Mouse (Mus musculus) lung, postnatal 25 days (tissue): Measurements from ENCODE around the gene Gm21905.

ENCODE experiments used
- DNase-seq: peaks from one replicate; pipeline ENCODE4 v3.0.0; 2022; ENCODE audit warnings: low spot score

Gene Gm21905

DNA sequence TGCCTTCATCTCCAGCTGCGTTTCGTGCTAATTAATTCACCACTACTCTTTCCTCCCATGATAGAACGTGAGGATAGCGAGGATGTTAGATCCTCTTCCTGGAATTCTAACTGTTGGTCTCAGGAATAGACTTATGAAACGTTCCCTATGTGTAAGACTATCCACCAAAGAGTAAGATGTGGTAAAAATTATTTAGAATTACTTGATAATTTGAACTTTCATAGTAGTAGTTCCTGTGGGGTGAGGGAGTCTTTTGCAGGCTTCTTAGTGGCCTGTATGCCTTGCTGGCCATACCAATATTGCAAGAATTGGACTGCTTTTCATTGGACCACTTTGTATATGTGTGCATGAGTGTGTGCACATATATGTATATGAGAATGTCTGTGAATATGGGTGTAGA is at the start of gene Gm21905:
Gene Gm21905 (minus strand): TSS at position 101 of the 400 bp plus-strand sequence.
- no peak for DNase-seq

DNA sequence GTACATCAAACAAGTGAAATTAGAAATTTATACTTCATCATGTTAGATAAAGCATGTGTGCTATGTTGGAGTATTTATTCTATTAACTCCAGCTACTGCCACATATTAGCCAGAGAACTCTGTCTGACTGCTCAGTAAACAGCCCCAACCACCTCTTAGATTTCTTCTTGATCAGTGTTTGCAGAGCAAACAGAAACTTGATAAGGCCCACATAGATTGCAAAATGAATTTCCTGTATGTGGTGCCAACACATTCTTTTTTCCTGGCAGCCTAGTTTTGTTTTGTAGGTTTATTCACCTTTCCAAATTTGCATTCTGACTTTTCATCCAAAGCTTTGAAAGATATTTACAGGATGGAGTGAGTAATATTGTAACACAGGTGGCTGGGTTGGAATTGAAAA is 44.2 kb upstream of the Gm21905 start:
- DNase-seq: peak; percentile 78

DNA sequence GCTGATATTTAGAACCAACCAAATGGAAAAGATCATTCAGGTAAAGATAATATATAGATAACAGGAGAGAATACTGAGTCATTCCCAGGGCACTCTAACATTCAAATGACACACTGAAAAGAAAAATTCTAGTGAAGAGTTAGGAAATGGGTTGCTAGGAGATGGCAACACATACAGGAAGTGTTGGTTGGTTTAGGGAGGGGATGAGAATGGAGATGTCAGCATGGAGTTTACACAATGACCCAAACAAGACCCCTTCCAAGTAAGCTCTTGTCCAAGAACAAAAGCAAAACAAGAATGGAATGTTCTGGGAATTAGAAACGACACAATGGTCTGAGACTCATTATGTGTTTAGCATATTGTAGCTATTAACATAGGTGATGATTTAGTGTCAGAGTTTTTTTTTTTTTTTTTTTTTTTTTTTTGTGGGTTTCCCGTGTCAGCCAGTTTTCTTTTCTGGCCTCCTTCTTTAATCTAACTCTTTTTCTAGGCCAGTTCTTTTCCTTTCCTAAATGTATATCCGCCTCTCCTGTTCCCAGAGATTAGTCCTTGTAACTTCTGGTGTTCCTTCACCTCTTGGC is 35.8 kb upstream of the Gm21905 start:
- peak; percentile 24 for DNase-seq

DNA sequence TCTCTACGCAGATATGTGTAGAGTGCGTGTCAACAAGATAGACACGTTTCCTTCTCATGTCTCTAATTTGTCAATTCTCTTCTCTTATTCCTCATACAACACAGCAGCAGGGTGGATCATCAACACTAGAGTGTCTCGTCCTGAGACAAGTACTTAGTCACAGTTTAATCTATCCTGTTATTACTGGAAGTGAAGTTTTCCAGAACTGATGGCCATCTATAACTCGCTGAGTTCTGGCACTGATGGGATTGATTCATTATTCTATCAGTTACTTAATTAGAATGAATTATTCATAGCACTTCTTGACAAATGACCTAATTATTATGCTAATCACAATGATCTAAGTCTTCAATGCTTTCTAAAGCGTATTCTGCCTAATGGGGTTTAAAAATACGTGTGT is 23.3 kb upstream of the Gm21905 start:
- DNase-seq: no peak

DNA sequence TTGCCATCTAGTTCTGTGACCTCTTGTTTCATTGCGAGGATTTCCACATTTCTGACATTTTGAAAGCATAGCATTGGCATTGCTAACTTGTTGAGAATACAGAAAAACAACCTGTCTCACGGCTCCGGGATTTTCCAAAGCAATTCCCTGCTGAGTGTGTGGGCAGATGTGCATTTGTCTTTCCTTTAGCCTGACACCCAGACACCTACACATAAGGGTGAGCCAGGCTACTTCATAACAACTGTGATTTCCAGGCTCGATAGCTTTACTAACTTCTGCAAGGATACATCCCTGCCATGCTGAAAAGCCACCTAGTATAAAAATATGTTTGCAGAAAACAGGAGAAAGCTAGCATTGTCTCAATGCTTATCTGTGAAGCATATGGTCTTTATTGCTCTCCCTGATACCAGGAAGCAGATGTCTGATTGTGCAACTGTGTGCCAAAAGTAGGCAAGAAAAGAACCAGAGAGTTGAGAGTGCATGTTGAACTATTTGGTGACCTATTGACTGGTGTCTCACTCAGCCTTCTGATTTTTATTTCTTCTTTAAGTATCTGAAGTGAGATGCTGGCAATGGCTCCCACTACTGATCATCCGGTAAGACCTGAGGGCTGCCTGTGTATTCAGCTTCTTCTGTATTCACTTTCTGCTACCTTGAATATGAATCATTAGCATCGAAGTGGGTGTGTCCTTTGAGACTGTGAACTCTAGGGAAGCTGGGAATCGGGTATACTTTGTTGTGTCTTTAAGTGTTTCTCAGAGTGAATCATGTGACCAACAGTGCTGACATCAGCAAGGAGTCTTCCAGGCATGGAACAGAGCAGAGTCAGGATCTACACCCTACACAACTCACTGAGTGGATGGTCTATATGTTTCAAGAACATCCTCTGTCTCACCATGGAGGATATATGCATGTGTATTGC is 15.7 kb upstream of the Gm21905 start:
- DNase-seq: no peak

DNA sequence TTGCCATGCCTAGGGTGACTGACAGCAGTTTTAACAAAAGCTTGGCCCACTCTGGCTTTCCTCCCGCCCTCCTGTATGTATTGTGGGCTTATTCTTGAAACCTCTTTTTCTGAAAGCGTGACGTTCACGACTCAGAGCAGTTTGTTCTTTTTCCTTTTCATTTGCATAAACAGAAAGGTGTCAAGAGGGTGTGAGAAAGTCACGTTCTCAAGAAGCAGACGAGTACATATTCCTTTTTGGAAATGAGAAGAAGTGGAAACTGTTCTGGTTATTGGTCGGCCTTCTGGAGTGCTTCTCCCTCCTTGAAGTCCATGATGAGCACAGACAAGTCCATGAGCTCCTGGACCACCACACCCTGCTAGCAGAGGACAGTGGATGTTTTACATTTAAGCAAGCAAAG is 9.3 kb upstream of the Gm21905 start:
- DNase-seq: no peak

DNA sequence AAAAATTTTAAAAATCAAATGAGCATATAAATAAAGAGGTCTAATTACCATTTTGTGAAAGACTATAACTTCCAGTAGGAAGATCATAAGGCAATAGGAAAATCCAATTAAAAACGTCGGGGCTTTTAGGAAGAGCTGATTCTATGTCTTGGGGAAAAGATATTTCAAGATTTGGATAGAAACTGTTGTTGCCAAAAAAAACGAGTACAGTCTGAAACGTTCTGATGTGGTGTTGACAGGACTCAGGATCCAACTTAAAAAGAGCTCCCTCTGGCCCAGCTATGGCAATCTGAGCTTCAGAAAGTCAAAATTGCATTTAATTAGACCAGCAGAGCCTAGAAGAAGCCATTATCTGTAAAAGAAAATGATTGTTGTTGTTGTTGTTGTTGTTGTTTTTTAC is 7.9 kb upstream of the Gm21905 start:
- DNase-seq: no peak

DNA sequence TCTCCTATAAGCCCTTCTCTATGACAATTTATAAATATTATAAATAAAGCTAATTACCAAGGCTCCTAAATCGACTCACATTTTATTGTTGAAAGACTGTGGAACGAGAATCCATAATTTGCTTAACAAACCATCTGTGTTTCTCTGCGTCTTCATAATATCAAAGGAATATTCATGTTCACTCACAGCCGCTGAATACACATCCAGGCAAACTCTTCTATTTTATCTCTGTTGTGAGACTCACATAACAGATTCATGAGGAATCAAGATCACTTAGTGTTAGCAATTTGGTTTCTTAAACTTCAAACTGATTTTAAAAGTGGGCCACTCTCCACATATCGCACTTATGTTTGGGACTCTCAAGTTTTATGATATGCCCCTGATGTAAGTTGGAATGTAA is 1.9 kb upstream of the Gm21905 start:
- no peak for DNase-seq

DNA sequence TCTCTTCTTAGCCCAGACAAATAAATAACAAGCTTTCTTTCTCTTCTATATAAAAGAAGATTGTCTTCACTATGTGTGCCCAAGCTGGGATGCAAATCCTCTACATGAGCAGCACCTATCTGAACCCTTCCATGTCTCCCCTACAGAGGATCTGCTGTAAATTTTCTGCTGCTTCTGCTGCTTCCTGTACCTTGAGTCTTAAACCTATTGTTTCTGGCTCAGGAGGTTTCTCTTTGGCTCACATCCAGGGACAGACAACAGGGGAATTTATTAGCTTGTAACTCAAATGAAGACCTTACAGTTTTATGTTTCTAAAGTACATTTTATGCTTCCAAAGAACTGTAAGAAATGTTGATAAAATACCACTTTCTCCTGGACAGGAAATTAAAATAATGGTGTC is 785 bp upstream of the Gm21905 start:
- DNase-seq: no peak

DNA sequence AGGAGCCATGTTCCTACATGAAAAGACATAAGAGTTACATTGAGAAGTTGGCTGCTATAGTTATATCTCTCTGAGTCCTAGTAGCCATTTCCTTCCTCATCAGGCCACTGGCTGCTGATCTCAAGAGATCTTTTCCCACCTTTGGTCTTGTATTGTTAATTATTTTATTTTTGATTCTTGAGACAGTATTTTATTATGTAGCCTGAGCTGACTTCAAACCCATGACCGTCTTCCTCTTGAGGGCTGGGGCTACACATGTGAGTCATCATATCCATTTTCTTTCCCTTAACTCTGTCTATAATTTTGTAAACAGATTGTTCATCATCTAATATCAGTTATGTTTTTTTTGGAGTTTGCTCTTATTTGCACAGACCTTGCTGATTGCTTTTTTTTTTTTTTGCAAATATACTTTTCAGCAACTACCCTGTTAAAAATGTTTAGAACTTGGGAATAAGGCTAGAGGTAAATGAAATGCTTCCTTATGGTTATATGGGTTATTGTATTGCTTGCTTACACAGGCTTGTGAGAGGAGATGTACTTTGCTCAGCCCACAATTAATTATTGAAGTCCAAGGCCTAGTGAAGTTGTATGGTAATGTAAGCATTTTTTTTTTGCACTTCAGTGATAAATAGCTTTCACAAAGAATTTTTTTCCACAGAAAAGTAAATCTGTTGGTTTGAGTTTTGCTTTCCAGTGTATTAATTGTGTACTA is 2.0 kb downstream of the Gm21905 start:
- DNase-seq: no peak

DNA sequence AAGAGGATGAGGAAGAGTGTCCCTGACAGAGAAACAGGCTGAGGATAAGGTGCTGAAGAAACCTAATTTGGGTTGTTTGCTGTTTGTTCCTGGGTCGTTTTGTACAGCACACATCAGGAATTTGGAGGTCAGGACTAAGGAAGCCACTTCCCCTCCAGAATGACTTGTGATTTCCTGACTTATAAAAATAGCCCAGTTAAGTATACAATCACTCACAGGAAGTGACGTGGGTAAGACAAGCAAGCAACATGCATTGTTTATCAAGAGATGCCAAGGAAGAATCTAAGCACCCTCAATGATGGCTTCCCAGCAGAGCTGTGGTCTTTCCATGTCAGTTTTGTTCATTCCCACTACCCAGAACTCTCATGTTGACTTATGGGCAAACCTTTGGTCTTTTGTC is 3.0 kb downstream of the Gm21905 start:
- peak; percentile 62 for DNase-seq

DNA sequence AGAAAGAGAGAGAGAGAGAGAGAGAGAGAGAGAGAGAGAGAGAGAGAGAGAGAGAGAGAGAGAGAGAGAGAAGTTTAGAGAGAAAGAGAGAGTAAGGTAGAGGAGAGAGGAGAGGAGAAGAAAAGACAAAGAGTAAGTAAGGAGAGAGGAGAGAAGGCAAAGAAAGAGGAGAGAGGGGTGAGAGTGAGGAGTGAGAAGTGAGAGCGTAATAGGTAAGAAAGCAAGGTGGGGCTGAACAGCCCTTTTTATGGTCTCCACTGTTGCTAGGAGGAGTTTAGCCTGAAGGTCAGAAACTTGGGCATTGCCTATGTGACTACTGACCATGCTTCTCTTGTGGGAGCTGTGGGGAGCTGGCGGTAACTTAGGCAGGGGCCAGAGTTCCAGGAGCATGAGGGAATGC is 4.9 kb downstream of the Gm21905 start, which contains the start of gene Gm5108:
Gene Gm5108 (plus strand): TSS at position 301 of the 400 bp plus-strand sequence.
- no peak for DNase-seq

DNA sequence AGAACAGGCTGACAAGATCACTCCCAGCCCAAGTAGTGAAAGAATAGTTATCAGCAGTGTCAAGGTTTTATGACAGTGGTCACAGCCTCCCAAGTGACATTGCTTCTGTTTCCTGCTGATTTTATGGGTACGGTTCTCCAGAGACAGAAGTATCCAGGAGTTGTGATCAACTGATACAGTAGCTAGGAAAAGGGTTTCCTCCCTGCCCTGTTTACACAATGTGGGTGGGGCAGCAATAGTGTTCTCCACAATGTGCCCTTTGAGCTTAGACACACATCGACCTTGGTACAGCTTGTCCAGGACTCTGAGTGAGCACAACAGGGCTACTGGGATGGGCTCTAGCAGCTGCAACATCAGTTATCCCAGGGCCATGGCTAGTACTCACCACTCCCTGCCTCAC is 14.6 kb downstream of the Gm21905 start:
- peak; percentile 58 for DNase-seq

DNA sequence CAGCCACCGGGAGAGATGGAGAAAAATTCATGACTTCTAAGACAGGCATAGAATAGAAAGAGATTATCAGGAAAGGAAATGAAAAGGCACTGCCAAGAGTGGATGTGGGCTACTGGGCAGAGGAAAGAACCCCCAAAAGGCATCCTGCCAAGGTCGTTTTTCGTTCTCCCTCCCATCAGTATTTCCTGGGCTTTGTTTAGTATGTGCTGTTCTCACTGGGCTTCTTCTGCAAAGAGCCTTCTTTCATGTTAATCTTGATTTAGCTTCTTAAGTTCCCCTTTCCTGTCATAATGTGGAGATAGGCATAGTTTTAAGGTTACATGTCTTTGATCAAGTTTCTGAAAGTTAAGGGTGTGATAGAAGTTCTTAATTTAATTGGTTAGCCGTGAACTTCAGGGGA is 15.6 kb downstream of the Gm21905 start:
- DNase-seq: no peak

DNA sequence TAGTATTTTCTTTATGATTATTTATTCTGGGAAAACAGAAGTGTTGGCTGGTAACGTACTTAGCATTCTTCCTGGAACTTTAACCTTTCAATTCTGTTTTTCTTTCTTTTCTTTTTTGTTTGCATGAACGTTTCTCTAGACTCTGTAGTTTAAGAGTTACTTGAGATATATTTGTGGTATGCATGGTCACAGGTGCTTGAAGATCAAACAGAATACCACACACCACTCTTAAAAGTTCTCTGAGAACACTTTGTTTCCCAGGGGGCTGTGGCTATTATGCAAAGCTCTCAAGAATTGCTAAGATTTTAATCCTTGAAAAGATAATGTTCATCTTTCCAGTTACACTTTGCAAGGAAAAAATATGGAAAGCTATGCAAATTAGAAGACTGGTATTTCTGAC is 41.7 kb downstream of the Gm21905 start:
- peak; percentile 69 for DNase-seq

DNA sequence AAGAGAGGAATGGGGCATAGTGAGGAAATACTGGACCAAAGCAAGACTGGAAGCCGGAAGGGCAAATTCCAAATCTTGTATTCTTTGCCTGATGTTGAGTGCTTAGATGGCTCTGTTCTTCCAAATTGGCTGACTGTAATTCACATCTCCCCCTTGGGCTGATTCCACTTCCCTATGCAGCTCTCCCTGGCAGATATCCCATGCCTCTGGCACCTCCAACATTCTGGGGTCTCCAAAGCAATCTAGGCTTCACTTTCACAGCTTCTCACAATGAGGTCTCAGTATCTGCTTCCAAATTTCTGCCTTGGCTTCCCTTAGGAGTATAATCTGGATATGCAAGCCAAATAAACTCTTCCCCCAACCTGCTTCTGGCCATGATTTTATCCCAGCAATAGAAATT is 47.3 kb downstream of the Gm21905 start:
- DNase-seq: no peak

DNA sequence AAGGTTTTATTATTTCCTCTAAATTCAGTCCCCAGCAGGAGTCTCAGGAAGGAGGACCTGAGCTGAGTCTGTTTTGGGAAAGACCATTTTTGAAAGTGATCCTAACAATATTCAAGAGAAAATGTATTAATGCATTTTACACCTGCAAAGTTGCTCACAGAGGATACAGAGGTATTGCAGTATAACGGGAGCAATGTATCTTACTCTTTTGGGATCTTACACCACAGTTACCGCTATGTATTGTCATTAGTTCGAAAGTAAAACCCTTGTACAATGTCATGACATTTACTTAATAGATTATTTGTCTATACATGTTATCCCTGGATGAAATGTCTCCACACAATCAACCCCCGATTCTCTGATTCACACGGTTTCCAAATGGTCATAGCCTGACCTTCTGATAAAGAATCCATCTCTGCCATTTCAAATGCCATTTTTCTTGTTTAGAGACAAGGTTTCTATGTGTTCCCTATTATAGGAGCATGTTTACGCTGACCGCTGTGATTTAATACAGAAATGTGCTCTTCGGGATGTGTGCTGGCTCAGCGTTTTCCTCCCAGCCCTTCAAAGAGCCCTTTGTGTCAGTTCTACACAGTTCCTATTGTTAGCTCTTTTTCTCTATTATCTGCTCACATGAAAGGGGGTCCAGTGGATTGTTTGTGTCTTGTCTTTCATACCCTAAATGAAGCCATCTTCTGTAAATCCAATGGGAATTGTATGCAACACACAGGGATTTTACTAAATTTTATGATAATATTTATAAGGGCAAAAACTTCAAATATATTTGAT is 61.6 kb downstream of the Gm21905 start:
- DNase-seq: no peak

DNA sequence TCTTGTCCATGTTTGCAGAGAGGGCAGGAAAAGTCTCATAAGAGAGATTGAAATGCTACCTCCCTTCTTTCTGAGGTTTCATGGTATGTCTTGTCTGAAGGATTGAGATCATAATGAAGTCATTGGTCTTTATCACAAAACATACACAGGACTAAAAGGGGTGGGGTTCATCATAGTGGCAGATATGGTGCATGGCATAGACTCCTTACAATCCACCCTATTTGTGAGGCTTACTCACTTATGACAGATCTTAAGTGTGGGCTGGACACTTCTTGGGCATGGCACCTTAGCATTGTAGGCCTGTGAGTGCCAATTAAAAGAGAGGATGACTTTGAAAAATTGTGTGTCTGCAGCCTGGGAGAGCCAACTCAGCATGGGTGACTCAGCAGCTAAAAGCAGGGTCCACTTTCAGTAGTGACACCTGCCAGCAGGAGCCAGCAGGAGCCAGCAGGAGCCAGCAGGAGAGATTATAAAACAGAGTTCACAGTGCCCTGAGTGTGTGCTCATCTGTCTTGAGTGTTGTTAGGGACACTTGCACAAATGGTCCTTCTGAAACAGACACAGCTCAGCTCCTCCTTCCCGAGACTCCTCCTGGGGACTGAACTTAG is 62.6 kb downstream of the Gm21905 start:
- peak; percentile 50 for DNase-seq
